Mouse (Mus musculus) stomach, embryonic 15.5 days (tissue): ENCODE results near the gene Szrd1. TPM values are rescaled to one million over a fixed set of nuclear protein-coding genes. Genes with fewer than 3 reads are reported as not detected.

Experiments used
- ATAC-seq: fragments of 200-750 bp; cut with Nextera tagmentation; 2 replicates; pipeline ENCODE4 v1.8.0; 2017; ENCODE audit warnings: low read depth, moderate number of reproducible peaks, moderate TSS enrichment; ENCODE audit not compliant: insufficient read depth, low FRiP score
- H3K27ac ChIP-seq: fragments of 300-500 bp; sonication (generic); 2 replicates; pipeline ENCODE4 v1.5.1; 2015; ENCODE audit warnings: mild to moderate bottlenecking, inconsistent platforms
- H3K27me3 ChIP-seq: fragments of 300-500 bp; sonication (generic); replicated peaks from 2 replicates; pipeline ENCODE4 v1.6.1; 2015; ENCODE audit warnings: inconsistent platforms
- H3K36me3 ChIP-seq: fragments of 300-500 bp; sonication (generic); 2 replicates; pipeline ENCODE4 v1.6.1; 2015; ENCODE audit warnings: inconsistent platforms
- H3K4me1 ChIP-seq: fragments of 300-500 bp; sonication (generic); 2 replicates; pipeline ENCODE4 v1.6.1; 2015; ENCODE audit warnings: inconsistent platforms
- H3K4me2 ChIP-seq: fragments of 300-500 bp; sonication (generic); 2 replicates; pipeline ENCODE4 v1.6.1; 2015; ENCODE audit warnings: mild to moderate bottlenecking, inconsistent platforms
- H3K4me3 ChIP-seq: fragments of 300-500 bp; sonication (generic); replicated peaks from 2 replicates; pipeline ENCODE4 v1.5.1; 2015; ENCODE audit warnings: inconsistent platforms
- H3K9ac ChIP-seq: fragments of 300-500 bp; sonication (generic); 2 replicates; pipeline ENCODE4 v1.6.1; 2015; ENCODE audit warnings: inconsistent platforms
- H3K9me3 ChIP-seq: fragments of 300-500 bp; sonication (generic); 2 replicates; pipeline ENCODE4 v1.6.1; 2016; ENCODE audit warnings: inconsistent platforms
- WGBS: fragments of 180-500 bp; shearing (Covaris S2); methylation state at CpG from one replicate; pipeline ENCODE4 v1.1.7; 2015; 5-methylcytosine and 5-hydroxymethylcytosine counted together
- polyA plus RNA-seq: library from polyadenylated mRNA; unstranded; fragments of >200 nt; fragmentation: Nextera tagmentation; extraction: Ambion mirVana; gene quantifications from 2 replicates; pipeline ENCODE4 v1.2.1, GENCODE M21; 2015

Szrd1 gene
- 34.5 and 44.3 TPM in 2 replicates for polyA plus RNA-seq

DNA sequence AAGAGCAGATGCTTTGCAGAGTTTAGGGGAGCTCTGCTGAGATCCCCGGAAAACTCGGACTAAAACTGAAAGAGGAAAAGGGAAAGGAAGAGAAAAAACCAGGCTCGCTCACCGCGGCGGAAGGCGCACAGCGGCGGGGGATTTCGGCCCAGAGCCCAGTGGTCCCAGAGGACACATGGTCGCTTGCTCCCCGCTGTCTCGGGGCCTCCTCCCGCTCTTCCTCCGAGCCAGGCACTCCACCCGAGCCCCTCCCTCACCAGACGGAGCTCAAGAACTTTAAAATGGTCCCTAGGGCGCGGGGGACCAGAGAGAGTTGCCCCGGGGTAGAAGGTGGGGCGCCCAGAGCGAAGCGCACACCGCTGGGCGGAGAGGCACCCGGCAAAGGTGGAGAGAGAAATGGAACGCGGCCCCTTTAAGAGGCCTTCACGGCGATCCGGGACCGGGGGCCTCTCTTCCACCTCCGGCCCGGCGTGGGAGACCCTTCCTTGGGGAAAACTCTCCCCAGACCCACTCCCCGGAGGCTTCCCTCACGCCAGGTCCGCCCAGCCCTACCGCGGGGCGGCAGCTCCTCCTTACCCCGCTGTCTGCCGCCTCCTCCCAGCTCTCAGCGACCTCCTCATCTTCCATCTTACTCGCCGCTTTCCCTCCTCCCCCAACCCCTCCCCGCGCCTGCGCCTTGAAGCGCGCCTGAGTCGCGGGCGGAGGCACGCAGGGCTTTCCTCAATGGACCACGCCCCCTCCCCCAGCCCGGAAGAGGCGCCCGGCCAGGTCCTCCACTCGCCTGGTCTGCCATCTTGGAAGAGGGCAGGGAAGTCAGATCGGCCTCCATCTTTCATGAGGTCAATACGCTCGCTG is at the start of gene Szrd1:
Gene Szrd1 (minus strand): TSS at position 660 of the 855 bp plus-strand sequence.
- Histone ChIP-seq H3K9ac (peak within 1 kb of the TSS; percentile 95), H3K4me2 (peak within 1 kb of the TSS; percentile 82), H3K27ac (peak within 1 kb of the TSS; percentile 97), H3K4me1 (peaks cover 29% of the 10 kb centered on the region), H3K36me3 (no peaks in the 10 kb centered on the region), H3K27me3 (no peaks in the 10 kb centered on the region), H3K4me3 (peak within 1 kb of the TSS; percentile 77), H3K9me3 (no peaks in the 10 kb centered on the region)
- WGBS: under 1% methylated on average over 58 of the region's 63 CpGs
- ATAC-seq: peak; percentile 93

DNA sequence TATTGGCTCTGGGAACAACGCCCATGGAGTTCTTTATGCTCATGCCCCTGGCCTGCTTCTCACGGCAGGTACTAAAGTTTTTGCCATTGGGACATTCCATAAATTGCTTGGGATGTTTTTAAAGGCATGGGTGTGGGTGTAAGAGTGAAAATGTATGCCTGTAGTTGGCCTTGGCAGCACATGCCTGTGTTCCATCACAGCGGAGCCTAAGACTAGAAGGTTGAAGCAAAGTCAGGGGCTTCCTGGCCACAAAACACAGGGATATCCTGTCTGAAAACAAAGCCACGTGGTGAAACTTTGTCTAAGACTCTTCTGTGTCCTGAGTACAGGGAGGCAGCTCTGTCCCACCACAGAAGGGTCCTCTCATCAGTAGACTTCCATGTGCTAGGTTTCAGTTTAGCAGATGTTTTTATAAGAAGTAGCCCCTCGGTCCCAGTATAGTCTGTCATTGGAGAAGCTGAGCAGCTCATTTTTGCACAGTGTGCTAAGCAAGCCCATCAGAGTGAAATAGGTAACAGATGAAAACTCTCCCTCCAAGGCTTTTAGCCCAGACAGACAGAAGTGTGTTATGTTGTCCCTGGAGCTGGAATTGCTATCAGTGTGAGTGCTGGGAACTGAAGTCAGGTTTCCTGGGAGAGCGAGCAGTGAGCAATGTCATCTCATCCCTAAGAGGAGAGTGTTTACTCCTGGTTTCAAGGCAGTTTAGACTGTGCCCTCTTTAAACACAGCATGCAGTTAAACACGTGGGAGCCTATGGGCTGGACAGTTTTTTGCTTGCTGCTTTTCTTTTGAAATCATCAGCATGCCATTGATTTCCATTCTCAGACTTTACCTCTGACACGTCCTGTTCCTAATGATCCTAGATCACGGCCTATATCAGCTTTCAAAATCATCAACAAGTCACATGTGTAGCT is 47.6 kb upstream of the Szrd1 start:
- H3K4me3 ChIP-seq: no peak overlapping the region
- ATAC-seq: no peak
- no peak overlapping the region for H3K27ac ChIP-seq
- H3K9me3 ChIP-seq: no peaks in the 10 kb centered on the region
- WGBS: 49% methylated on average over 9 of the region's 9 CpGs
- H3K4me2 ChIP-seq: no peak overlapping the region
- no peaks in the 10 kb centered on the region for H3K27me3 ChIP-seq
- no peak overlapping the region for H3K9ac ChIP-seq
- peaks cover 16% of the 10 kb centered on the region; the same call in 1 of the 2 replicates for H3K36me3 ChIP-seq
- peaks cover 14% of the 10 kb centered on the region for H3K4me1 ChIP-seq

DNA sequence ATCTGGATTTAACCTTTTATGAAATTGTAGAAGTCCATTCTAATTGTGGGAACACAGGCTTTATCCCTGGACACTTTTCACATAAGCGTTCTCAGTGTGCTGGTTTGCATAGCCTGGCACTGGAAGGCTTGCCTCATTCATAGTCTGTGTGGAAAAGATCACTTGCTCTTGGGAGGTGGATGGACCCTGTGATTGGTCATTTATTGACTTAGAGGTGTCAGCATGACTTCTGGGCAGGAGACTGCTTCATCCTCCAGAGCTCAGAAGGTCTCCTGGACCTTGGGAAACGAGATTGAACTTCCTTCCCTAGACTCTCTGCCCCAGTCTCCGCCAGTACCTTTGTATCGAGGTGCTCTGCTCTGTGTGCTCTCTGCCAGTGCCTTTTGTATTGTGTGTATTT is 44.9 kb upstream of the Szrd1 start:
- 96% methylated on average over 4 of the region's 4 CpGs for WGBS
- peaks cover 7% of the 10 kb centered on the region; the same call in 1 of the 2 replicates for H3K36me3 ChIP-seq
- no peak for ATAC-seq
- no peak overlapping the region for H3K9ac ChIP-seq
- no peak overlapping the region for H3K4me3 ChIP-seq
- H3K4me2 ChIP-seq: no peak overlapping the region
- no peaks in the 10 kb centered on the region for H3K27me3 ChIP-seq
- H3K9me3 ChIP-seq: no peaks in the 10 kb centered on the region
- H3K4me1 ChIP-seq: peaks cover 14% of the 10 kb centered on the region
- no peak overlapping the region for H3K27ac ChIP-seq

DNA sequence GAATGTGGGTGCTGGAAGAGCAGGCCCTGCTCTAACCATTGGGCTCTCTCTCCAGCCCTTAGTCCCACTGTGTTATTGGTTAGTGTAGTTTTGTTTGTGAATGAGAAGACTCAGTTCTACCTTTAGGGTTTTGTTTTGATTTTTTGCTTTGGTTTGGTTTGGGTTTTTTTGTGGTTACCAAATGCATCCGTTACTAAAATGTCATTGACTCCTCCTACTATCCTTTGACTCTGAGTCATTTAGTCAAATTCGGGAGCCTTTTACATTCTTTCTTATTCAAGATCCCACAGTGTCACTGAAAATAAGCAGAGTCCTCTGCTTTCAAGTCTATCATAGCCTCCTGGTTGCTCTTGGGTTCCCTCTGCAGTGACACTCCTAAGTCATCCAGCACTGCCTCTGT is 44.4 kb upstream of the Szrd1 start:
- Histone ChIP-seq H3K9ac (no peak overlapping the region), H3K9me3 (no peaks in the 10 kb centered on the region), H3K4me3 (no peak overlapping the region), H3K27me3 (no peaks in the 10 kb centered on the region), H3K36me3 (peaks cover 7% of the 10 kb centered on the region; the same call in 1 of the 2 replicates), H3K4me2 (no peak overlapping the region), H3K27ac (no peak overlapping the region), H3K4me1 (peaks cover 14% of the 10 kb centered on the region)
- 87% methylated on average over 2 of the region's 2 CpGs for WGBS
- no peak for ATAC-seq

DNA sequence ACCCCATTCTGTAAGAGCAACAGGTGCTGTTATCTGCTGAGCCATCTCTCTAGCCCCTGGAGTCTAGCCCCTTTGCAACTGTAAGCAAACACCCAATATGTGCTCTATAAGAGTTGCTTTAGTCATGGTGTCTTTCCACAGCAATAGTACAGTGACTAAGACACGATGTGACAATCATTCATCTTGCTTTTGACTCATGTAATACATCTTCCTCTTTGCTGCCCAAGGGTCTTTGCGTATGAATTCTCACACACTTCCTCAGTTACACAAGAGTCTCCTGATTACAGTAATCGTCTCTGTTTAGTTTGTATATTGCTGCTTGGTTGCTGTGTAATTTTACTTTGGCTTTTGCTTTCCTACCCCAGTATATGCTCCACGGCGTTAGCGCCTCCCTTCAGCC is 42.4 kb upstream of the Szrd1 start:
- Histone ChIP-seq H3K9me3 (no peaks in the 10 kb centered on the region), H3K4me2 (no peak overlapping the region), H3K4me3 (no peak overlapping the region), H3K27ac (no peak overlapping the region), H3K36me3 (peaks cover 7% of the 10 kb centered on the region), H3K4me1 (peaks cover 8% of the 10 kb centered on the region), H3K9ac (no peak overlapping the region), H3K27me3 (no peaks in the 10 kb centered on the region)
- 93% methylated on average over 6 of the region's 6 CpGs for WGBS
- ATAC-seq: no peak

DNA sequence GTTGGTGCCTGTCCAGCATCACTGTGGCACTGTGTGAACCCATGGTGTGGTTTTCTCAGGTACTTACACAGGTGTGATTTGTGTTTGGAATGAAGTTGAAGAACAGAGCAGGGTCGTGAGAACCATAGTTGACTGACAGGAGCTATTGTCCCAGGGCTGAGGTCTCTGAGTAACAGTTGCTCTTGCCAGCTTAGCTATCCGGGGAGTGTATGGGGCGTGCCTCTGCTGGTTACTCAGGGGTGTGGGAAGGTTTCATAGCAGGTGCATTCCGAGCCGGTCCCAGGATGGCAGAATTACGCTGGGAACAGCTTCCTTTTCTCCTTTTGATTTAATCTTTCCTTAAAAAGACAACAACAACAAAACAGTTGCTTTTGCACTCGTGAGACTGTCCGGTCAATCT is 41.3 kb upstream of the Szrd1 start:
- Histone ChIP-seq H3K4me1 (no peaks in the 10 kb centered on the region), H3K9me3 (no peaks in the 10 kb centered on the region), H3K4me2 (no peak overlapping the region), H3K27me3 (no peaks in the 10 kb centered on the region), H3K4me3 (no peak overlapping the region), H3K9ac (no peak overlapping the region), H3K36me3 (peaks cover 7% of the 10 kb centered on the region), H3K27ac (no peak overlapping the region)
- 76% methylated on average over 8 of the region's 8 CpGs for WGBS
- ATAC-seq: no peak

DNA sequence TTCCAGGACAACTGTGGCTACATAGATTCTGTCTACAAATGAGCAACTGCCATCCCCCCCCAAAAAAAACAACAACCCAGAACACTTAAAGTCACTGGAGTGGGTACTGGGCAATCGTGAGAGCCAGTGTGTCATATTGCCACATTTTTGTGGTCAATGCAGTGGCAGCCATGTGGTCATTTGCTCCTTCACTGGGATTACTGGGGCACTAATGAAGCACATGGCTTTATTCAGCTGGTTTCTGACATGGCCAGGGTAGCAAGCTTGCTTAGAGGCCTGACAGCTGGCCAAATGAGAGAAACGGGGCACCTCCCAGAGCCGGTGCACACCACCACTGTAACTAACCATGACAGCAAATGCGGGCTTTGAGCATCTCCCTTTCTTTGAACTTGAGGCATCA is 38.9 kb upstream of the Szrd1 start:
- Histone ChIP-seq H3K4me3 (no peak overlapping the region), H3K27me3 (no peaks in the 10 kb centered on the region), H3K4me2 (no peak overlapping the region), H3K4me1 (no peaks in the 10 kb centered on the region), H3K9ac (no peak overlapping the region), H3K27ac (no peak overlapping the region), H3K36me3 (peaks cover 11% of the 10 kb centered on the region), H3K9me3 (no peaks in the 10 kb centered on the region)
- WGBS: 84% methylated on average over 4 of the region's 4 CpGs
- ATAC-seq: no peak

DNA sequence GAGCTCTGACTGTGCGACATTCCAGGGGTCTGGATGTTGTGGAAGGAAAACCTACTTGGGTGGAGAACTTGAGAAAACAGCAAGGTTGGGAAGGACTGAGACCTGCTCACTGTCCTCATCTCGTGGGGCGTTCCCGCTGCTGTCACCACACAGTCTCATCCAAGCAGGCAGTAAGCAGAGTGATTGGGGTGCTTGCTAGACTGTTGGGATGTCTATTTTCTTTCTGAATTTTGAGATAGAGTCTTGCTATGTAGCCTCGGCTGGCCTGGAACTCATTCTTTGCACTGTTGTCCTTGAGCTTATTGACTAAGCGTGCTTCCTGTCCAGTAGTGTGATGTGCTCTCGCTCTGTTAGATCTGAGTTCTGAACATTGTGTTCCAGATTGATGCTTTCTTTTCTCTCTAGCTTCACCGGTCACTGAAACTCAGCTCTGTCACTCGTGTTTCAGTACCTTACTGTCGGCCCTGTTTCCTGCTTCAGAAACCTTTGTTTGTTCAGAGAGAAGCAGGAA is 36.8 kb upstream of the Szrd1 start:
- no peaks in the 10 kb centered on the region for H3K9me3 ChIP-seq
- H3K4me2 ChIP-seq: no peak overlapping the region
- H3K36me3 ChIP-seq: peaks cover 13% of the 10 kb centered on the region
- H3K4me3 ChIP-seq: no peak overlapping the region
- WGBS: 76% methylated on average over 10 of the region's 10 CpGs
- H3K4me1 ChIP-seq: no peaks in the 10 kb centered on the region
- 0 out of 2 replicates have a peak overlapping the region, but pooled peaks have one; percentile 28 for H3K27ac ChIP-seq
- H3K27me3 ChIP-seq: no peaks in the 10 kb centered on the region
- ATAC-seq: no peak
- no peak overlapping the region for H3K9ac ChIP-seq

DNA sequence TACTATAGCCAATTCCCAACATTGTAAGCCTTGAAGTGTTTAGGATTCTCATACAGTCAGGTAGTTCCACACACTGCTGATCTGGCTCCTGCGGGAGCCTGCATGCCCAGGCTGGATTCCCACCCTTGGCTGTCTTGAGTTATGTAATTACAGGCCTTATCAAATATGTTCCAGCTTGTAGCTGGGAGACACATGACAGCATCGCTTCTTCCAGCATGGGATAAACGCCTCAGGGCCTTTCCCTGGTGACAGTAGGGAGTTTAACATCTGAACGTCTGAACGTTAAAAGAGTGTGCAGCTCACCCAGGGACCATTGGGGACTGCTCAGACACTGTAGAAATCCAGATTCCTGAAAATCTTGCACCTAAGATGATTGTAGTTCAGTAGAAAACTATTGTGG is 36.2 kb upstream of the Szrd1 start:
- WGBS: 79% methylated on average over 5 of the region's 5 CpGs
- no peak overlapping the region for H3K4me3 ChIP-seq
- H3K9me3 ChIP-seq: no peaks in the 10 kb centered on the region
- H3K27ac ChIP-seq: no peak overlapping the region
- ATAC-seq: no peak
- H3K4me2 ChIP-seq: no peak overlapping the region
- H3K27me3 ChIP-seq: no peaks in the 10 kb centered on the region
- H3K4me1 ChIP-seq: no peaks in the 10 kb centered on the region
- H3K36me3 ChIP-seq: peaks cover 16% of the 10 kb centered on the region
- H3K9ac ChIP-seq: no peak overlapping the region

DNA sequence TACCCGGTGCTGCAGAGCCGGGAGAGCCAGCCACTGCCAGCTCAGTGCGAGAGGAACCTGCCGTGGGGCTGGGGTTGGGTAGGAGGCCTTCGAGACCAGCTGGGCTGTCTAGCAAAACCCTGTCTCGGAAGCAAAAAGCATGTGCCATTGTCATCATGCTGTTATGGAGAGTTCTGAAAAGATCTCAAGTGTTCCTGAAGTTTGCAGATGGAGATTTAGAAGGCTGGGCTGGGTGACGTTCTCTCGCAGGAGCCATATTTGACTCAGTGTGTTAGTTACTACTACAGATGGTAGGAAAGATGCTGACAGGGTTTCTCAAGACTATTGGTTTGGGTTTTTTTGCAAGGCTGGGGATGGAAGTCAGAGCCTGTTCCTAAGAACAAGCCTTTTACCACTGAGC is 32.5 kb upstream of the Szrd1 start:
- H3K36me3 ChIP-seq: peaks cover 28% of the 10 kb centered on the region
- no peaks in the 10 kb centered on the region for H3K27me3 ChIP-seq
- no peaks in the 10 kb centered on the region for H3K4me1 ChIP-seq
- no peak overlapping the region for H3K4me2 ChIP-seq
- no peak overlapping the region for H3K4me3 ChIP-seq
- ATAC-seq: no peak
- no peak overlapping the region for H3K9ac ChIP-seq
- WGBS: 94% methylated on average over 8 of the region's 8 CpGs
- H3K27ac ChIP-seq: no peak overlapping the region
- H3K9me3 ChIP-seq: no peaks in the 10 kb centered on the region

DNA sequence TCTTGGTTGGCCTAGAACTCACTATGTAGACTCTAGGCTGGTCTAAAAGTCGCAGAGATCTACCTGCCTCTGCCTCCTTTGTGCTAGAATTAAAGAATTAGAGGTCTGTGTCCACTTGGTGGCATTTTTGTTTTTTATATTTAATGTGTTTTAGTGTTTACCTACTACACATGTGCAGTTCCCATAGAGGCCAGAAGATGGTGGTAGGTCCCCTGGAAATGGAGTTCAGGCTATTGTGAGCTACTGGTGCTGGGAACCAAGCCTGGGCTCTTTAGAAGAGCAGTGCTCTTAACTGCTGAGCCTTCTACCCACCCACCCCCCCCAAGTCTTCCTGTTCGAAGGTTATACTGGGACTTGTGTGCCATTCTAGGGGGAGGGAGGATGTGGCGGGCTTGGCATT is 27.6 kb upstream of the Szrd1 start:
- no peak overlapping the region for H3K4me2 ChIP-seq
- no peak for ATAC-seq

More for the DNA sequence above, 27.6 kb upstream of the Szrd1 start:
- Histone ChIP-seq H3K9me3 (no peaks in the 10 kb centered on the region), H3K9ac (no peak overlapping the region), H3K27me3 (no peaks in the 10 kb centered on the region), H3K27ac (no peak overlapping the region), H3K4me3 (no peak overlapping the region), H3K4me1 (no peaks in the 10 kb centered on the region), H3K36me3 (peaks cover 23% of the 10 kb centered on the region)
- WGBS: 93% methylated on average over 3 of the region's 3 CpGs
